Mouse (Mus musculus) kidney, adult 2 months (tissue): ENCODE results near the gene Mael. TPM values are rescaled to one million over a fixed set of nuclear protein-coding genes. Genes with fewer than 3 reads are reported as not detected.

Experiments used
- DNase-seq: peaks from one replicate; pipeline ENCODE4 v3.0.0; 2021
- H3K27ac ChIP-seq: fragments of 200-500 bp; 2 replicates; pipeline ENCODE4 v1.5.1; 2012; ENCODE audit warnings: low read depth, low read length, control low read depth, inconsistent platforms; ENCODE audit not compliant: insufficient read depth
- H3K27me3 ChIP-seq: fragments of 200-500 bp; replicated peaks from 2 replicates; pipeline ENCODE4 v1.6.1; 2012; ENCODE audit warnings: mild to moderate bottlenecking, moderate library complexity, low read length, inconsistent platforms; ENCODE audit not compliant: control insufficient read depth, insufficient read depth
- H3K36me3 ChIP-seq: fragments of 200-500 bp; 2 replicates; pipeline ENCODE4 v1.6.1; 2012; ENCODE audit warnings: mild to moderate bottlenecking, moderate library complexity, low read length, inconsistent platforms; ENCODE audit not compliant: control insufficient read depth, insufficient read depth
- H3K4me1 ChIP-seq: fragments of 200-500 bp; 2 replicates; pipeline ENCODE4 v1.6.1; 2011; ENCODE audit warnings: low read length; ENCODE audit not compliant: control insufficient read depth, insufficient read depth
- H3K4me3 ChIP-seq: fragments of 200-500 bp; 2 replicates; pipeline ENCODE4 v1.5.1; 2011; ENCODE audit warnings: mild to moderate bottlenecking, low read depth, low read length, control low read depth; ENCODE audit not compliant: insufficient read depth
- CTCF ChIP-seq: fragments of 200-500 bp; conservative IDR thresholded peaks from 2 replicates; pipeline ENCODE4 v1.5.1; 2011; ENCODE audit warnings: low read depth, mild to moderate bottlenecking, control low read depth, low read length, moderate library complexity, mixed read lengths; ENCODE audit not compliant: insufficient read depth, insufficient read length
- POLR2A ChIP-seq: fragments of 200-500 bp; IDR thresholded peaks from one replicate; pipeline ENCODE4 v1.6.1; 2011; ENCODE audit warnings: low read depth, low read length, control low read depth
- WGBS: fragments of 180-500 bp; shearing (Covaris S2); methylation state at CpG from one replicate; pipeline ENCODE4 v1.1.7; 2018; 5-methylcytosine and 5-hydroxymethylcytosine counted together
- polyA plus RNA-seq: library from polyadenylated mRNA; depleted of rRNA; stranded (reverse); fragments of >200 nt; gene quantifications from 2 replicates; pipeline ENCODE4 v1.2.3, GENCODE M21; 2012

The Mael gene
- polyA plus RNA-seq, 1 experiment, result 0.11 TPM

GRCm38 (mm10) chr1:166189821-166190220 is 48.7 kb downstream of the Mael start:
- Histone ChIP-seq H3K36me3 (no peaks in the 10 kb centered on the region), H3K4me3 (no peak overlapping the region), H3K27me3 (no peaks in the 10 kb centered on the region), H3K4me1 (no peaks in the 10 kb centered on the region), H3K27ac (no peak overlapping the region)
- TF ChIP-seq CTCF, result no peak
- TF ChIP-seq POLR2A, result no peak
- WGBS, result 85% methylated on average over 4 of the region's 4 CpGs
- DNase-seq, result no peak

DNA sequence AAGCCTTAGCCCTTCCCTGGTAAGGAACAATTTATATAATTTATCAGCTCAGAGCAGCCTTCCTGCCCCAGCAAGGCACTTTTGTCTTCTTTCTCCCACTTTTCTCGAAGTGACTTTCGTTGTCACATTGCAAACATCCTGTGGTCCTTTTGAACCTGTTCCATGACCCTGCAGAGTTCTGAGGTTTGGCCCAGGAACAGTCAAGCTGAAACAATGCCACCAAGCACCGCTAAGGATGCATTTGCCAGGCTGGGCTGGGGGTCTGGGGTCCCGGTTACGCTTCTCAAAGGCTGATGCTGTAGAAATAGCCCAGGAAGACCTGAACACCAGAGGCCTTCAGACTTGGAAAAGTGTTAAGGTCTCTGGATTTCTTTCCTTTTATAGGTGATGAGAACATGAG is 53.2 kb downstream of the Mael start:
- 75% methylated on average over 5 of the region's 5 CpGs for WGBS
- Histone ChIP-seq H3K27ac (no peak overlapping the region), H3K4me3 (no peak overlapping the region), H3K36me3 (no peaks in the 10 kb centered on the region), H3K4me1 (no peaks in the 10 kb centered on the region), H3K27me3 (no peaks in the 10 kb centered on the region)
- DNase-seq, result no peak
- TF ChIP-seq CTCF, result no peak
- TF ChIP-seq POLR2A, result no peak

- Histone ChIP-seq H3K4me1 (no peaks in the 10 kb centered on the region), H3K27me3 (no peaks in the 10 kb centered on the region), H3K36me3 (no peaks in the 10 kb centered on the region), H3K4me3 (no peak overlapping the region), H3K27ac (no peak overlapping the region)
- 74% methylated on average over 22 of the region's 22 CpGs for WGBS
- DNase-seq, result no peak
- TF ChIP-seq CTCF, result no peak
- TF ChIP-seq POLR2A, result no peak
Measured at GRCm38 (mm10) chr1:166184391-166185229, 53.9 kb downstream of the Mael start.

DNA sequence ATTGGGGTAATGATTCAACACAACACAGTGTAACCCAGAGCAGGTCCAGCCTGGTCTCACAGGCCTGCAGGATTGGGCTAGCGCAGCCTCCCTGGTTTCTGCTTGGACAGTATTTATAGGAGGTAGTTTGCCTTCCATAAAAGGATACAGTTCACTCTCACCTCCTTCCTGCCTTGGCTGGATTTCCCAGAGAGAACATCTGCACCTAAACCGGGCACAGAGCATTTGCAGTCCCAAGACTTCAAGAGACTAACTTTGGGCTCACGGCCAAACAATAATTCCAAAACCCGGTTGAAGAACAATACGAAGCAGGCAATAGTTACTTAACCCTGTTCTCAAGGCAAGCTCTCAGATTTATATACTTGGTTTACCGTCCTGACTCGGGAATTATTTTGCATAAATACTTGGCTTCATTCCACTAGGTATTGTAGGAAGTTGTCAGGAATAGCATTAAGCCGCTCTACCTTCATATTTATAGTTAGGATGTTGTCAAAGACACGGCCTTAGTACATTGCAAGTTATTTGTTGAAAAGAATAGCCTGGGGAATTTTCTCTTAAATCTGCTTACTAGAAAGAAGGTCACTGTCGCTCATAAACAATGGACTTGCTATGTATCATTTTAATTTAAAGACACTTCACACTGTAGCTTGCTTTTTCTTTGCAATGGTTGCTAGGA is 55.5 kb downstream of the Mael start:
- Histone ChIP-seq H3K27ac (no peak overlapping the region), H3K4me1 (no peaks in the 10 kb centered on the region), H3K36me3 (no peaks in the 10 kb centered on the region), H3K27me3 (no peaks in the 10 kb centered on the region), H3K4me3 (no peak overlapping the region)
- no peak for TF ChIP-seq CTCF
- no peak for TF ChIP-seq POLR2A
- WGBS, result 49% methylated on average over 10 of the region's 10 CpGs
- no peak for DNase-seq

DNA sequence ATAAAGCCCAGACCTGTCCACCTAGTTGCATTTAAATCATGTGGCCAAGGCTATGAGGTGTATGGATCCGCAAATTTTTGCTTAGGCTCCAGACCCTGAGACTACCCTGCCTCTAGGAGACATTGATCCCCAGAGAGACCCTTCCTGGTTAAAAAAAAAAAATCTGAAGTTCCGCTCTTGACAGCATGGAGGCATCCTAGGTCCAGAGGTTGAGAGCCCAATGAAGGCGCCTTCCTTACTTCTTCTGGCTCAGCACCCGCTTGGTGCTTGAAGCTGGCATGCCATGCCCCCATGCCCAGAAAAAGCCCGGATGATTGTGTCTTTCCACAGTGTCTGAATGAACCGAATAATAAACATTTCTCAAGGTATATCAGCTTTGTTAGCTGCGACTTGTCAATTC is 57.0 kb downstream of the Mael start:
- DNase-seq, result no peak
- 92% methylated on average over 7 of the region's 7 CpGs for WGBS

GRCm38 (mm10) chr1:166173621-166174020 is 64.9 kb downstream of the Mael start:
- Histone ChIP-seq H3K27me3 (no peaks in the 10 kb centered on the region), H3K4me3 (no peak overlapping the region), H3K36me3 (no peaks in the 10 kb centered on the region), H3K4me1 (no peaks in the 10 kb centered on the region), H3K27ac (no peak overlapping the region)
- TF ChIP-seq POLR2A (no peak), CTCF (no peak)
- 66% methylated on average over 9 of the region's 9 CpGs for WGBS
- DNase-seq, result no peak

More for the DNA sequence above, 57.0 kb downstream of the Mael start:
- H3K36me3 ChIP-seq, result no peaks in the 10 kb centered on the region
- H3K4me3 ChIP-seq, result no peak overlapping the region
- H3K4me1 ChIP-seq, result no peaks in the 10 kb centered on the region
- H3K27me3 ChIP-seq, result no peaks in the 10 kb centered on the region
- no peak overlapping the region for H3K27ac ChIP-seq
- TF ChIP-seq CTCF (no peak), POLR2A (no peak)

GRCm38 (mm10) chr1:166172992-166173391 is 65.6 kb downstream of the Mael start:
- Histone ChIP-seq H3K4me3 (no peak overlapping the region), H3K4me1 (no peaks in the 10 kb centered on the region), H3K36me3 (no peaks in the 10 kb centered on the region), H3K27ac (no peak overlapping the region), H3K27me3 (no peaks in the 10 kb centered on the region)
- no peak for DNase-seq
- TF ChIP-seq POLR2A (no peak), CTCF (no peak)
- WGBS, result 78% methylated on average over 3 of the region's 3 CpGs
